Mouse (Mus musculus) activated CD4-positive, CD25-positive, alpha-beta regulatory T cell, adult 4 months (primary cell): Measurements from ENCODE around the gene Wdr18. TPM values are rescaled to one million over a fixed set of nuclear protein-coding genes. Genes with fewer than 3 reads are reported as not detected.
A peak's percentile ranks its signal among the peaks of the same experiment; 100 is the strongest.

Source experiments
- ATAC-seq: one replicate; pipeline ENCODE4 v1.8.0; 2017
- polyA plus RNA-seq, 2 experiments: library from polyadenylated mRNA; unstranded; fragments of 100-300 nt; shearing (Covaris generic); gene quantifications; one replicate each; pipeline ENCODE4 v1.2.1; 2017

The Wdr18 gene
- polyA plus RNA-seq, 2 experiments from 2014 or later = 63.9 to 70.0 TPM

GRCm38 (mm10) chr10:80001945-80002344, 42.0 kb downstream of the Wdr18 start:
- no peak for ATAC-seq

- ATAC-seq = no peak
Observed at GRCm38 (mm10) chr10:80002829-80003228, 42.9 kb downstream of the Wdr18 start.

- ATAC-seq = no peak
Observed at GRCm38 (mm10) chr10:80003374-80004232, 43.7 kb downstream of the Wdr18 start.

GRCm38 (mm10) chr10:80004233-80004705, 44.3 kb downstream of the Wdr18 start:
- no peak for ATAC-seq

GRCm38 (mm10) chr10:80011740-80012139, 51.8 kb downstream of the Wdr18 start:
- ATAC-seq = no peak

GRCm38 (mm10) chr10:80013609-80014008, 53.7 kb downstream of the Wdr18 start:
- no peak for ATAC-seq

GRCm38 (mm10) chr10:80014484-80015290, 54.7 kb downstream of the Wdr18 start:
- ATAC-seq = no peak

- ATAC-seq = no peak
Observed at GRCm38 (mm10) chr10:80015583-80015982, 55.6 kb downstream of the Wdr18 start.

GRCm38 (mm10) chr10:80016511-80016910, 56.6 kb downstream of the Wdr18 start, which contains the start of gene Arhgap45:
Arhgap45 (plus strand) TSS chr10:80016653.
- ATAC-seq = peak; percentile 86

GRCm38 (mm10) chr10:80016931-80017330, 57.0 kb downstream of the Wdr18 start:
- peak; percentile 21 for ATAC-seq

GRCm38 (mm10) chr10:80017361-80017760, 57.4 kb downstream of the Wdr18 start:
- ATAC-seq = peak; percentile 43

GRCm38 (mm10) chr10:80017771-80018170, 57.8 kb downstream of the Wdr18 start:
- no peak for ATAC-seq

GRCm38 (mm10) chr10:80018739-80019297, 58.9 kb downstream of the Wdr18 start:
- ATAC-seq = peak; percentile 19

GRCm38 (mm10) chr10:80019471-80020131, 59.6 kb downstream of the Wdr18 start:
- ATAC-seq = no peak

Other genes starting within 250 kb of the Wdr18 start
- gene Hcn2, start 243.5 kb upstream of the Wdr18 start, polyA plus RNA-seq = not detected
- 10 to 100 TPM; 13.6 to 21.4 TPM for gene Polrmt, start 213.6 kb upstream of the Wdr18 start, polyA plus RNA-seq
- not detected for gene Fgf22, start 205.1 kb upstream of the Wdr18 start, polyA plus RNA-seq
- 1 to 10 TPM; 3.9 to 4.4 TPM for gene Rnf126, start 193.2 kb upstream of the Wdr18 start, polyA plus RNA-seq
- gene Fstl3, start 182.9 kb upstream of the Wdr18 start, polyA plus RNA-seq = under 1 TPM in 1 of 2 experiments, not detected in 1; 0.86 TPM
- 1 to 10 TPM in 1 of 2 experiments, under 1 TPM in 1; 0.76 to 1.1 TPM for gene Prss57, start 169.2 kb upstream of the Wdr18 start, polyA plus RNA-seq
- gene Palm, start 166.6 kb upstream of the Wdr18 start, polyA plus RNA-seq = under 1 TPM; 0.55 to 0.95 TPM
- not detected for gene Misp, start 139.2 kb upstream of the Wdr18 start, polyA plus RNA-seq
- gene Ptbp1, start 105.7 kb upstream of the Wdr18 start, polyA plus RNA-seq = 100 to 1,000 TPM in 1 of 2 experiments, 10 to 100 TPM in 1; 94.0 to 159 TPM
- gene Prtn3, start 85.7 kb upstream of the Wdr18 start, polyA plus RNA-seq = not detected
- 1 to 10 TPM; 1.6 to 2.1 TPM for gene Plppr3, start 85.5 kb upstream of the Wdr18 start, polyA plus RNA-seq
- not detected for gene Elane, start 73.9 kb upstream of the Wdr18 start, polyA plus RNA-seq
- not detected for gene Cfd, start 69.3 kb upstream of the Wdr18 start, polyA plus RNA-seq
- 10 to 100 TPM in 1 of 2 experiments, 1 to 10 TPM in 1; 6.7 to 10.5 TPM for gene Med16, start 51.2 kb upstream of the Wdr18 start, polyA plus RNA-seq
- not detected for gene Gm26602, start 49.3 kb upstream of the Wdr18 start, polyA plus RNA-seq
- under 1 TPM in 1 of 2 experiments, not detected in 1; 0.22 TPM for gene Kiss1r, start 43.2 kb upstream of the Wdr18 start, polyA plus RNA-seq
- 100 to 1,000 TPM in 1 of 2 experiments, 10 to 100 TPM in 1; 92.3 to 122 TPM for gene R3hdm4, start 38.9 kb upstream of the Wdr18 start, polyA plus RNA-seq
- gene Arid3a, start 33.1 kb upstream of the Wdr18 start, polyA plus RNA-seq = 1 to 10 TPM; 2.1 to 2.5 TPM
- gene Grin3b, start 10.6 kb downstream of the Wdr18 start, polyA plus RNA-seq = not detected
- 1 to 10 TPM; 1.9 to 3.8 TPM for gene Tmem259, start 24.2 kb downstream of the Wdr18 start, polyA plus RNA-seq
- 100 to 1,000 TPM; 828 to 877 TPM for gene Cnn2, start 28.4 kb downstream of the Wdr18 start, polyA plus RNA-seq
- 10 to 100 TPM; 13.2 to 17.0 TPM for gene Abca7, start 36.3 kb downstream of the Wdr18 start, polyA plus RNA-seq
- gene Arhgap45, start 56.5 kb downstream of the Wdr18 start, polyA plus RNA-seq = 100 to 1,000 TPM; 196 to 326 TPM
- 100 to 1,000 TPM; 174 to 175 TPM for gene Polr2e, start 79.6 kb downstream of the Wdr18 start, polyA plus RNA-seq
- gene Gpx4, start 87.0 kb downstream of the Wdr18 start, polyA plus RNA-seq = 100 to 1,000 TPM; 346 to 370 TPM
- gene Sbno2, start 145.4 kb downstream of the Wdr18 start, polyA plus RNA-seq = 10 to 100 TPM; 26.8 to 32.5 TPM
- gene Stk11, start 155.7 kb downstream of the Wdr18 start, polyA plus RNA-seq = 10 to 100 TPM; 22.1 to 25.4 TPM
- gene Atp5d, start 178.5 kb downstream of the Wdr18 start, polyA plus RNA-seq = 100 to 1,000 TPM; 338 to 428 TPM
- gene Cbarp, start 180.7 kb downstream of the Wdr18 start, polyA plus RNA-seq = under 1 TPM; 0.74 to 0.96 TPM
- gene Midn, start 188.1 kb downstream of the Wdr18 start, polyA plus RNA-seq = 1 to 10 TPM; 7.3 to 9.2 TPM
- gene Cirbp, start 205.8 kb downstream of the Wdr18 start, polyA plus RNA-seq = 100 to 1,000 TPM; 132 to 177 TPM
- gene 1600002K03Rik, start 212.8 kb downstream of the Wdr18 start, polyA plus RNA-seq = 10 to 100 TPM; 18.0 to 22.7 TPM
- gene Efna2, start 219.3 kb downstream of the Wdr18 start, polyA plus RNA-seq = not detected